Mouse (Mus musculus): ENCODE measurements around the gene Gm12800. TPM values are rescaled to one million over a fixed set of nuclear protein-coding genes. Genes with fewer than 3 reads are reported as not detected.

Gm12800 gene
- not detected in 2 replicates for polyA plus RNA-seq (2012; ENCODE audit: low replicate concordance)

DNA sequence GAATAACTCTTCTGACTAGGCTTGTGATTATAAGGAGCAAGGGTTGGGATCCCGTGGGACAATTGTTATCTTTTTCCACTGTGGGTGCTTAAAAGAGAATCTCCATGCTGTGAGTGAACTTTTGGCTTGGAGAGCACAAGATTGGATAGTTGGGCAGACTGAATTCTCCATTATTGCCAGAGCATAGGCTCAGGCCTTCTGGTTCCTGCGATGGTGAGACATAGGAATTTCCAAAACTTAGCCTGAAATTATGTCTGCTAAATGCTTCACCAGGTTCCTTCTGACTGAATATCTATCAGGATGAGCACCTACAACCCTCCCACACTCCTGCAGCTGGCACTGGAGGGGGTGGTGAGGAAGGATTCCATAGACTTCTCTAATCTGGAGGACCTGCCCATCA is at the start of gene Gm12800:
Gm12800 (plus strand) TSS at position 301 of the 400 bp plus-strand sequence.

DNA sequence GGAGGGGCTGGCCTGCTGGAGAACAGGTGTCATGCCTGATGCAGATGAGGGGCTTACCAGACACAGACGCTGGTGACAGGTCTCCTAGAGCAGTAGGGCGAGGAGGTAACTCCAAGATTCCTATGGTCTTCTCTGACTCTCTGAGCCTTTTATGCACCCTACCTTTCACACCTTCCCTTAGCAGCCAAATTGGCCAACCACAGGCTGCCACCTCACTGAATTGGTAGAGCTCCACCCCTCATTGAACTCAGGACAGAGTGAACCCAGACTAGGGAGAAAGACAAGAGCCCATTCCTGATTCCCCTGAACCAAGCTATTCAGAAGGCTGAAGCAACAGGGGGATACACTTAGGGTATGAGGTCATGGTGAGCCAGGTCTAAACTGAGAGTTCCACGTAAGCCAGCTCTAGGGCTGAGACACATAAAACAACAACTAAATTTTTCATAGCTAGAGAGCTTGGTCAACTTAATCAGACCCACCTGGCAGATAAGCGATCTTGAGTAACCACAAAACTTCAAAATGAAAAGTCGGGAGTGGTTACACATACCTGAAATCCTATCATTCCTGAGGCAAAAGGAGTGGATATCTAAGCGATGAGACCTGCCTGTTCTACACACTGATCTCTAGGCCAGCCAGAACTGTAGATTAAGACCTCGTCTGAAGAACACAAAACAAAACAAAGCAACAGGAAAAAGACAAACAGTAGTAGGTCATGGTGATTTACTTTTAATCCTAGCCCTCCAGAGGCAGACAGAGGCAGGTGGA is 15.1 kb upstream of the Gm12800 start, which contains the start of gene C130073F10Rik:
C130073F10Rik (minus strand) TSS at position 134 of the 765 bp plus-strand sequence.

DNA sequence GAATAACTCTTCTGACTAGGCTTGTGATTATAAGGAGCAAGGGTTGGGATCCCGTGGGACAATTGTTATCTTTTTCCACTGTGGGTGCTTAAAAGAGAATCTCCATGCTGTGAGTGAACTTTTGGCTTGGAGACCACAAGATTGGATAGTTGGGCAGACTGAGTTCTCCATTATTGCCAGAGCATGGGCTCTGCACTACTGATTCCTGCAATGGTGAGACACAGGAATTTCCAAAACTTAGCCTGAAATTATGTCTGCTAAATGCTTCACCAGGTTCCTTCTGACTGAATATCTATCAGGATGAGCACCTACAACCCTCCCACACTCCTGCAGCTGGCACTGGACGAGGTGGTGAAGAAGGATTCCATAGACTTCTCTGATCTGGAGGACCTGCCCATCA is 31.2 kb downstream of the Gm12800 start, which contains the start of gene Gm12794:
Gm12794 (plus strand) TSS at position 301 of the 400 bp plus-strand sequence.

Other genes with a start within 250 kb of the Gm12800 start
- 0.17 and 0.23 TPM in 2 replicates for gene Lepr, start 191.7 kb upstream of the Gm12800 start, polyA plus RNA-seq (2012; ENCODE audit: low replicate concordance)
- not detected in 2 replicates for gene B020004J07Rik, start 65.1 kb upstream of the Gm12800 start, polyA plus RNA-seq (2012; ENCODE audit: low replicate concordance)
- gene C130073F10Rik, start 15.3 kb upstream of the Gm12800 start, polyA plus RNA-seq (2012; ENCODE audit: low replicate concordance): not detected in 2 replicates
- not detected in 2 replicates for gene Gm12794, start 31.3 kb downstream of the Gm12800 start, polyA plus RNA-seq (2012; ENCODE audit: low replicate concordance)
- gene Gm12790, start 71.9 kb downstream of the Gm12800 start, polyA plus RNA-seq (2012; ENCODE audit: low replicate concordance): not detected in 2 replicates
- gene Gm12789, start 77.5 kb downstream of the Gm12800 start, polyA plus RNA-seq (2012; ENCODE audit: low replicate concordance): not detected in 2 replicates
- gene Pde4b, start 178.4 kb downstream of the Gm12800 start, polyA plus RNA-seq (2012; ENCODE audit: low replicate concordance): 1.9 and 2.4 TPM in 2 replicates

Data from leukemia stem cell, adult 10-12 weeks (primary cell).